Mouse (Mus musculus) erythroblast, embryonic 14.5 days (primary cell): Measurements from ENCODE around the gene Flrt3.

ENCODE experiments used
- GATA1 ChIP-seq: IDR thresholded peaks from 2 replicates; pipeline ENCODE4 v1.6.1; 2012; ENCODE audit warnings: low read length, inconsistent platforms, mixed read lengths
- TAL1 ChIP-seq: IDR thresholded peaks from 3 replicates; pipeline ENCODE4 v1.6.1; 2012; ENCODE audit warnings: low read length, inconsistent platforms, mixed read lengths

DNA sequence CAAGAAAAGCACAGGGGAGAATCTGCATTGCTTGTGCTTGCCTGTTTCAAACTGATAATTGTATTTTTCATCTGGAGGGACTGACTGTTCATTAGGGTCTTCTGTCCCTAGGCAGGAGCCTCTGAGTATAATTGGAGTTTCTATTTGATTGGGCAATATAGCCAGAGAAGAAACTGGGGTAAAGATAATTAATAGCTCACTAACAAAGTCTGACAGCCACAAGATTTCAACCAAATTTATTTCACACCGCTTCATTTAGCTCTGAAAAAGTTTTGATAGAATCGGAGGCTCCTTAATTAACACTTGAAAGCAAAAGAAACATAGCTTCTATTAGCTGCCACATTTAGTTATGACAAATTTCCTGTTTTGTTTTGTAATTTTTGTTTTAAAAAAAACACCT lies 2.2 kb downstream of the Flrt3 start:
- TF ChIP-seq TAL1 = no peak
- no peak for TF ChIP-seq GATA1
